Mouse (Mus musculus): ENCODE measurements around the gene Rgs6.

Rgs6 gene

DNA sequence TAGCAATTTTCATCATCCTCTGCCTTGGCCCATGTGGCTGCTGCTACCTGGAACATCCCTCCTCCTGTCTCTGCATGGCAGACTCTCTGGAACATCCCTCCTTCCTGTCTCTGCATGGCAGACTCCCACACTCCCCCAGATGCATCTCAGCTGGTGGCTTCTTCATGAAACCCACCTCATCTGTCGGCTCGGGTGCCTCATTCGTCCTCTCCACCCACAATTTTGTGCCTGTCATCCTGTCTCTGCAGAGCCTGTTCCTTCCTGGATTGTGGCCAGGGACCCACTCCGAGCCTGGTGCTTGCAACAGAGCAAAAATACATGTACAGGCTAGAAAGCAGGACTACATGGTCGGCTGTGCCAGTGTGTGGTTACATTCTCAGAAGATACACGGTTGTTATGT is 168.7 kb downstream of the Rgs6 start:
- no peak for DNase-seq (ENCODE audit: low read depth, low spot score)

GRCm38 (mm10) chr12:82757367-82757766 is 169.3 kb downstream of the Rgs6 start:
- no peak for DNase-seq (ENCODE audit: low read depth, low spot score)

- no peak for DNase-seq (ENCODE audit: low read depth, low spot score)
Measured at GRCm38 (mm10) chr12:82762046-82762445, 174.0 kb downstream of the Rgs6 start.

- no peak for DNase-seq (ENCODE audit: low read depth, low spot score)
Measured at GRCm38 (mm10) chr12:82768726-82769125, 180.6 kb downstream of the Rgs6 start.

DNA sequence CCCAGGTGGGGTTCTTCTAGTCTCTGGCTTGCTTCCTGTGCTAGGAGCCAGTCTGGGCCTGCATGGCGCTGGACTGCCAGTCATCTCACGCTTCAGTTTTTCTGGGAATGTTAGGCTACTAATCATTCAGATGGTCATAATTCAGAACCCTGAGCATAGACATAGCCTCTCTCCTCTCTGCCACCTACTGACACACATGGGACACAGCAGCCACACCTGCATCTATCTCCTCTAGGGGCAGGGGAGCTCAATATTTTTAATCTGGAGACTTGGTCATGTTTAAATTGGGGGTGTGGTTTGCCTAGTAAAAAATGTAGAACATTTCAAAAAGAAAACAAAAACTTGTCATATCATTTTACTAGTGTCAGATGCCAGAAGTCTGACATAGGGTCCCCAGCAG is 184.1 kb downstream of the Rgs6 start:
- no peak for DNase-seq (ENCODE audit: low read depth, low spot score)

GRCm38 (mm10) chr12:82774576-82774975 is 186.5 kb downstream of the Rgs6 start:
- DNase-seq (ENCODE audit: low read depth, low spot score), result no peak

- DNase-seq (ENCODE audit: low read depth, low spot score), result no peak
Measured at GRCm38 (mm10) chr12:82776686-82777085, 188.6 kb downstream of the Rgs6 start.

DNA sequence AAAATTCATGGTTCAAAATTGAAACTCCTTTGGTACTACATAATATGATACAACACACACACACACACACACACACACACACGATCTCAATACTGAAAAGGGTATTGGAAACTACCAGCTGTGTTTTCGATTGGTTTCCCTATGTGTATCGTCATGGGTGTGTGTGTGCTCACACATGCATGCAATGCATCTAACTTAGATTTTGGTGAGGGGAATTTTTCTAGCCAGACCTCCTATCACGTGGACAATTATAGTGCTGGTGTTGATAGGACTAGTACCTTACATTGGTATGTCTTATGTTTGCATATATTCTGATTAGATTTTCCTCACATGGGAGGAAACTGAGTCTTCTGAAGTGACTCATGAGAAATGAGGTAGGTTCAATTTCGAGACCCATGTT is 192.8 kb downstream of the Rgs6 start:
- no peak for DNase-seq (ENCODE audit: low read depth, low spot score)

- no peak for DNase-seq (ENCODE audit: low read depth, low spot score)
Measured at GRCm38 (mm10) chr12:82781414-82781813, 193.3 kb downstream of the Rgs6 start.

- no peak for DNase-seq (ENCODE audit: low read depth, low spot score)
Measured at GRCm38 (mm10) chr12:82792122-82792521, 204.0 kb downstream of the Rgs6 start.

DNA sequence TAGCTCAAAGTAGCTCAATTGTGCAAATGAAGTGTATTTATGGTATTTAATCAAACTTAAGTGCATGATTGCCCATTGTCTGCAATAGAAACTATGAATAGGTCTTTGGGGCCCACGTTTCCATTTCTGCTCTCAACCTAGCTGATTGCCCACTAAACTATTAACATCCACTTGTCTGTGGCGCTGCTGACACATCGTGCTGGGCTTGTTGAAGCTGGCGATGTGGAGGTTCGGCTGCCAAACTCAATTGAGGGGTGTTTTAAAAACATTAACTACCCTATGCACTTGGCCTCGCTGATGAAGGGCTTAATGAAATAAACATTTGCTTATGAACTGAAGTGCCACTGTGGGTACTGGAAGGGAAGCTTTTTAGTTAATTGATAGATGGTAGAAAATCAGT is 211.8 kb downstream of the Rgs6 start:
- DNase-seq (ENCODE audit: low read depth, low spot score), result no peak

GRCm38 (mm10) chr12:82801736-82802135 is 213.6 kb downstream of the Rgs6 start:
- no peak for DNase-seq (ENCODE audit: low read depth, low spot score)

- no peak for DNase-seq (ENCODE audit: low read depth, low spot score)
Measured at GRCm38 (mm10) chr12:82802711-82803110, 214.6 kb downstream of the Rgs6 start.

DNA sequence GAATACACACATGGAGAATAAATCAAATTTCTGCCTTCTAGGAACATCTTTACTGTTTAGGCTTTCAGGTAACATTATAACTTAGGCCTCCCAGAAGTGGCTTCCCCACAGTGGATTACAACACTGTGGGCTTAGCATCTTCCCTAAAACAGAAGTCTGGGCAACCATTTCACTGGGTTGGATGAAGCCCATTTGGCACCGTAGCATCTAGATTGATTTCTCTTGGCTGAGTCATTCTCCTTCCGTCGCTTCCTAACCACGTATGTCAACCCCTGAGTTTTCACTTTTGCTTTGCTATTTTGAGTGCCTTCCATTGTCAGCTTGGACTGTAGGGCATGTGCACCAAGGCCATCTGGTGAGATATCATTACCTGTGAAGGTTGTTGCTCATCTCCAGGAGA is 217.1 kb downstream of the Rgs6 start:
- no peak for DNase-seq (ENCODE audit: low read depth, low spot score)

- DNase-seq (ENCODE audit: low read depth, low spot score), result no peak
Measured at GRCm38 (mm10) chr12:82810631-82811030, 222.5 kb downstream of the Rgs6 start.

- DNase-seq (ENCODE audit: low read depth, low spot score), result no peak
Measured at GRCm38 (mm10) chr12:82815982-82816381, 227.9 kb downstream of the Rgs6 start.

DNA sequence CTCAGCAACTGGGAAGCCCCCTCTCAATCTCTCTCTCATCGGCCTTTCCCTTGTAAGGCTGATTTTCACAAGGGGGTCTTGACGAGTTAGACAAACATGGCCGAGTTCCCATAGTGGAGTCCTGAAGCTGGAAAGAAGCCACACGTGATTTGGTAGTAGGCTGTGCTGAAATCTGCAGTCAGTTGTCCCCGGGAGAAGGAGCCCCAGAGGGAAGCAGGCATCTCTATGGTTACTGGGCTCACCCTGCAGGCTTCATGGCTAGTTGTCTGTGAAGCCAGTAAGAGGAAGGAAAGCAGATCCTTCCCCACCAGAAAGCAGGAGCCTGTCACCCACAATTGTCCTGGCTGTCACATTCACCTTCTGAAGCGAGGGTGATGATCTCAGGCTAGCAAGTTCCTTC is 231.2 kb downstream of the Rgs6 start:
- peak; percentile 38 for DNase-seq (ENCODE audit: low read depth, low spot score)

GRCm38 (mm10) chr12:82819991-82820390 is 231.9 kb downstream of the Rgs6 start:
- no peak for DNase-seq (ENCODE audit: low read depth, low spot score)

GRCm38 (mm10) chr12:82822821-82823620 is 234.9 kb downstream of the Rgs6 start:
- DNase-seq (ENCODE audit: low read depth, low spot score), result no peak

DNA sequence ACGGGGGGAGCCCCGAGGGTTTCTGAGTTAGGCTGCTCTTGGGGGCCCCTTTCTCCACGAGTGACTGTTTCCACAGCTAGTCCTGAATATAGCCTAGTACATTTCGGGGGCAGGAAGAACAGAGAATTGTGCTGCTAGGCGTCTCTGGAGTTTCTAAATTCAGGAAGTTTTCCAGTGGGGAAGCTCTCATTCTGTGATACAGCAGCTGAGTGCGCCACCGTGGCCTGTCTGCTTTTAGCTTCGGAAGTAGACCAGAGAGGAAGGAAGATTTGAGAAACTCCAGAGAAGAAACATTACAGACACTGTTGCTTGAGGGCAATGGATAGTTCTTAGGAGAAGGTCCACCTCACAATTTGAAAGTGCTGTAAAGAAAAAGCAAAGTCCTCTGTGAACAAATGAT is 242.2 kb downstream of the Rgs6 start:
- DNase-seq (ENCODE audit: low read depth, low spot score), result no peak

DNA sequence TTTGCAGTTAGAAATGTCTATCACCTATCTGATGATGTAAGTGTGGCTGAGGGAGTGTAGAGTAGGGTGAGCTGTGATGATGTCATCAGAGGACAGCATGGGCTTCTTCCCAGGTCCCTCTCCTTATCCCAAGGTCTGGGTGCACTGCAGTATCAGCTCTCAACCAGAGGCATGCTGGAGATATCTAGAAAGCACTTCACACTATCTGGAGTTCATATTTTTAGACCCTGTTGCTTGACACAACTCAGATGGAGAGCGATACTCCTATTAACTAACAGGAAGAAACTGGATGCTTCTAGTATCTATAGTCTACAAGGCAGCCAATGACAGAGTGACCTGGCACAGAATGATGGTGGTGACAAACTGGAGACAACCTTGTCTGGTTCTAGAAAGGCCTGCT is 250.5 kb downstream of the Rgs6 start:
- DNase-seq (ENCODE audit: low read depth, low spot score), result no peak

DNA sequence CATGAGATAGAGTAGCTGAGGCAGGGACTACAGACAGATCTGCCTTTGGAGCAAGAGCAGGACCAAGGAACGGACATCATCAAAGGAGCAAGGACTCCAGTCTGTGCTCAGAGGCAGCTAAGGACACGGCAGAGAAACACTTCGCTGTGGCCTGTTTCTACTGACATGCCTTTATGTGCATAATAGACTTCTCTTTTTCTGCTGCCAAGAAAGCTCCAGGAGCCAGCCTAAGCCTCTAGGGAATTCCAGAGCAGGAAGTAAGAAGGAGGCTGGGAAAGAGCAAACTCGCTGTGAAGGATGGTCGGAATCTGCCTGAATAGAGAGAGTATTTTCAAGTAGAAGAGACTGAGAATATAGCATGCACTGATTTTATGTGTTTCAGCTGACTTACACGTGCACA is 253.5 kb downstream of the Rgs6 start:
- no peak for DNase-seq (ENCODE audit: low read depth, low spot score)

DNA sequence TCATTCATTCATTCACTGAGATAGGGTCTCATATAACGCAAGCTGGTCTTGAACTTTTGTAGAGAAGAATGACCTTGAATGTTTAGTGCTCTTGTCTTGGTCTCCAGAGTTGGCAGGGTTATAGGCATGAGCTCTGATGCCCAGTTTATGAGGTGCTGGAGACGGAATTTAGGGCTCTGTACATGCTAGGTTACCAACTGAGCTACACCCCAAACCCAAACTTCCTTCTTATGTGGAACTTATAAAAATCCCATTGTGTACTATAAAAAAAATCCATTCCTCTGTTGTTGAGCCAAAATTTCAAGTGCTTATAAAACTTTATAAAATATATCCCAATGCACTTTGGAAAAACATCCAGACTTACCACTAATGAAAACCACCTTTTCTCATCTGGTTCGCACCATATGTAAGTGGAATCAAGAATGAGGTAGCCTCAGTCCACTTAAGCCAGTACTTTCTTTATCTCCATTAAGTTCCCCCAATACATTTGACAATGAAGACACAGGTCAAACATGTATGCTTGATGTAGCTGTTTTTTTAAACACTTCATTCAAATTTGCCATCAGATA is 260.3 kb downstream of the Rgs6 start:
- DNase-seq (ENCODE audit: low read depth, low spot score), result no peak

GRCm38 (mm10) chr12:82854902-82855301 is 266.8 kb downstream of the Rgs6 start:
- DNase-seq (ENCODE audit: low read depth, low spot score), result no peak
